Mouse (Mus musculus) cerebellum, adult 18-20 months (tissue): ENCODE data around the gene Nfkb1.

Source experiments
- DNase-seq, 2 experiments: peaks; one replicate each; pipeline ENCODE4 v3.0.0; 2021

Nfkb1 gene

GRCm38 (mm10) chr3:135699523-135700264 lies 8.3 kb upstream of the Nfkb1 start:
- no peak for DNase-seq

DNA sequence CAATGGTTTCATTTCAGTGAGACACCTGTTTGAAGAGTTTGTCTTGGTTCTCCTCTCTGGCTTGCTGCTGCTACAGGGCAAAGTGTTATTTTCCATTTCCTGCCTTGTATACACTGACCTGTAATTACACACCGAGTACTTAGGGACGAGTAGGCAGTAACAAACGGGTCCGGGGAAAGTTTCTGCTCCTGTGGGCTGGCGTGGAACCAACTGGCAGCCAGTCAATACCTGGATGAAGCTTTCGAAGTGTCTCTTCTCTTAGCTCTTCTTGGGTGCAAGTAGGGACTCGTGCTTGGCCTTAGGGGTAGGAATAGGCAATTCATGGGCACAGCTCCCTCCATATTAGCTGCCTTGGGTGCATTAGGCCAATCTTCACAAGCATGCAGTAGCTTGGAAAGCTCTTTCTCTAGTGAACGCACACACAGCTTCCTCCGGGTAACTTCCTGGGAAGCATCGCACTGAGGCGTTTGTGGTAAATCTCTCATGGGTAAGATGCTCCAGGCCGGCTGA lies 7.2 kb upstream of the Nfkb1 start:
- no peak for DNase-seq

DNA sequence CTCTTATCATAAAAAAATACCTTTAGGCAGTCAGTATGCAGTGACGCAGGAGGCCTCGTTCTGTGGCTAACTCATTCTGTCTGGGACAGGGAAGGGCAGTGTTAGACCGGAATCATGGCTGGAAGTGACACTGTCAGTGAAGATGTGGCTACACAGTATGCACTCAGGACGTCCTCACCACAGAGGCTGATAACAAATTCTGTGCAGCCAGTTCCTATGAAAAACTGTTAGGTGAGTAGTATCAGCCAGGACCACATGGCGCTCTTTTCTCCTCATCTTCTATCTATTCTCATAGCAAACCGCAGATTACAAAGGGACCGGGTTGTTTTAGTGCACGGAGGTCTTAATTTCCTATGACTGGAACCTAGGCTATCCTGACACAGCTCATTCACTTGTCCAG lies 4.9 kb upstream of the Nfkb1 start:
- no peak for DNase-seq

DNA sequence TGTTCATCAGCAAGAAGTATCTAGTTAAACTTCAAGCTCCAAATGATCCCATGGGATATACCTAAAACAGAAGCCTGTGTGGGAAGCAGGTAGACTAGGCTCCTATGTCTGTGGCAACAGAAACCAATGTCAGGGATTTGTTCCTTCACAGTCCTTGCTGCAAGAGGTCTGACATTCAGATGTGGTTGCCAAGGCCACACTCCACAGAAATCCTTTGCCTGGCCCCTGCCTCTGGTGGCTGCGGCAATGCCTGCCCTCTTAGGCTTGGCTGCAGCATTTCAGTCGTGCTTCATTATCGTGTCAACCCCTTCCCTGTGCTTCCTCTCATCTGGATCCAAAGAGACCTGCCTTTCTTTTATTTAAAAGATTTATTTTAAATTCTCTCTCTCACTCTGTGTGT lies 1.7 kb upstream of the Nfkb1 start:
- DNase-seq: no peak

- DNase-seq: peak; percentile 49 to 71
Observed at GRCm38 (mm10) chr3:135690568-135691190, 668 bp downstream of the Nfkb1 start.

DNA sequence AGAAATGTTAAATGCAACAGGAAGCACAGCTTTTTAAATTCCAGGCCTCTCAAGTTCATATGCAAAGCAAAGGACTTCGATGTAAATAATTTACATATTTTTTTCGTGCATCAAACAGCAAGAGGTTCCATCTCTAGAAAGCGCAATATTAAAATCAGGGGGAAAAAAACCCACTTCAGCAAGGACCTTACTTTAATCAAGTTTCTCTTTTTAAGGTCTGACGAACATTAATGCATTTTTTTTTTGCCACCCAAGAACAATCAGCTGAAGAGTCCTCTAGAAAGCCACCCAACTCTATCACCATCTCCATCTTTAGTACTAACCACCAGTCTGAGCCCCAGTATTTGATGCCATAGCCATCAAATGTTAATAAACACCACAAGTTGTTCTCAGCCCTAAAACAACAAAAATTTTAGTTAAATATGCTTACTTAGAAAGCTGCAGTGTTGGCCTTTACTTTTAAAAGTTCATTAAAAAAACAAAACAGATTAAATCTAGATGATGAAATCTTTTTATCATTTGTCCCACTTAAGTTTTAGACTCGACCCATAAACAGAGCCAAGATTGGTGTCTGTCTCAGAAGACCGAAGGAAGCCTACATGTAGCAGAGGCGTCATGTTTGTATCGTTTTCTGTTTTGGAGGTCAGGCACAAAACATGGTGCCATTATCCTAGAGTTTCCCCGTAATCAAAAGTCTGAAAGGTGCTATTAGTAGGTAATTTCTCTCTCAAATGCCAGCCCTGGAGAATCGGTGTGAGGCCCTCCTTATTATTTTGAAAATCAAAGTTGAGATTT lies 1.4 kb downstream of the Nfkb1 start:
- no peak for DNase-seq

GRCm38 (mm10) chr3:135688970-135689772 lies 2.2 kb downstream of the Nfkb1 start:
- no peak for DNase-seq

- DNase-seq: no peak
Observed at GRCm38 (mm10) chr3:135687965-135688364, 3.4 kb downstream of the Nfkb1 start.

- no peak for DNase-seq
Observed at GRCm38 (mm10) chr3:135686419-135686818, 4.9 kb downstream of the Nfkb1 start.

DNA sequence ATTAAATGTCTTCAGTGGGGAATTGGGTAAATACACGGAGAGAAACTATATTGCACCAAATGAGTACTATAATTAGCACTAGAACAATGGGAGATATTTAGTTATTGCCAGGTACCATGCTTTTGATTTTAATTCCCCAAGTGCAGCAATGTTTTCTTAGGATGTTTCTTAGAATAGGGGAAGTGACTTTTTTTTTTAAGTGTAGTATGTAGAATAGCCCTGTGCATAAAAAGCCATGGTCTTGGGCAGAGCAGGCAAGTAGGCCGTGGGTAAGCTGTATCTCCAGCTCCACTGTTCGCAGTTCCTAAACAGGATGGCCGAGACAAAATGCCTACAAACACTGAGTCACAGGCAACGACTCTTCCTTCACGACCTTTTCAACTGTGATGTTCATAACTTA lies 8.1 kb downstream of the Nfkb1 start:
- no peak for DNase-seq

GRCm38 (mm10) chr3:135682240-135682639 lies 9.1 kb downstream of the Nfkb1 start:
- no peak for DNase-seq

- no peak for DNase-seq
Observed at GRCm38 (mm10) chr3:135681272-135681783, 10.0 kb downstream of the Nfkb1 start.

DNA sequence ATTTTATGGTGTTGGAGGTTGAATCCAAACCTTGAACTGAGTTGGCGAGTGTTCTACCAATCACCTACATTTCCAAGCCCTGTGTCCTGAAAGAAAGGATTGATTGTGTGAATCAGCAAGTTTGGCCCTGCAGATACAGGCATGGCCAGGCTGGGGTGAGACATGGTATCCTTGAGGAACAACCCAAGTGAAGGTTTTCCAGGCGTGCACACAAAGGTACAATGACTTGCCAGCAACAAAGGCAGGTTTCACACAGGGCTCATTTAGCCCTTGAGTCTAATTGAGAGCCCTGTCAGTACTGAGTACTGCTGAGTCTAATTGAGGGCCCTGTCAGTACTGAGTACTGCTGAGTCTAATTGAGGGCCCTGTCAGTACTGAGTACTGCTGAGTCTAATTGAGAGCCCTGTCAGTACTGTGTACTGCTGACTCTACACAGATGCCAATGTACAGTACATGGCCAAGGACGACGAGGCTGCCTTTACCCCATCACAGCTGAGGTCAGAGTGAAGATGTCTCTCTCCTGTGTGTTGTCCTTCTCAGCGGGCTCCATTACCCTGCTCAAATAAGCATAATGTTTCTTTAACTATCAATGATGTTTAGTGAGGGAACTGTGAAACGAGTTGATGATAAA lies 11.0 kb downstream of the Nfkb1 start:
- DNase-seq: no peak

GRCm38 (mm10) chr3:135677064-135677463 lies 14.3 kb downstream of the Nfkb1 start:
- no peak for DNase-seq

- no peak for DNase-seq
Observed at GRCm38 (mm10) chr3:135676364-135676763, 15.0 kb downstream of the Nfkb1 start.

DNA sequence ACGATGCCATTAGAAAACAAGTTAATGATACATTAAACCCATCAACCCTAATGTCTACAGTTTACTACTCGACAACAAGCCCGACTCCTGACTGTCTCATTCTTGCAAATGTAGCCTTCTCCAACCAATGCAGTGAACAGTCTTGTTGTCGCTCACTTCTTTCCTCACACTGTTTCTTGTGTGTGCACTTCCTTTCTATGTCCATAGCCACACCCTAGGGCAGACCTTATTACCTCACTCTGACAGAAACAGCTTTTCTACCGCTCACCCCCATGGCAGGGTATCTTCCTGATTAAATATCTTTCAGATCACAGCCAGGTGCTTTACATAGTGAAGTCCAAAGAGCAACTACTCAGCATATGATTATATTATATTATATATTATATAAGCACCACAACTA lies 15.9 kb downstream of the Nfkb1 start:
- no peak for DNase-seq

DNA sequence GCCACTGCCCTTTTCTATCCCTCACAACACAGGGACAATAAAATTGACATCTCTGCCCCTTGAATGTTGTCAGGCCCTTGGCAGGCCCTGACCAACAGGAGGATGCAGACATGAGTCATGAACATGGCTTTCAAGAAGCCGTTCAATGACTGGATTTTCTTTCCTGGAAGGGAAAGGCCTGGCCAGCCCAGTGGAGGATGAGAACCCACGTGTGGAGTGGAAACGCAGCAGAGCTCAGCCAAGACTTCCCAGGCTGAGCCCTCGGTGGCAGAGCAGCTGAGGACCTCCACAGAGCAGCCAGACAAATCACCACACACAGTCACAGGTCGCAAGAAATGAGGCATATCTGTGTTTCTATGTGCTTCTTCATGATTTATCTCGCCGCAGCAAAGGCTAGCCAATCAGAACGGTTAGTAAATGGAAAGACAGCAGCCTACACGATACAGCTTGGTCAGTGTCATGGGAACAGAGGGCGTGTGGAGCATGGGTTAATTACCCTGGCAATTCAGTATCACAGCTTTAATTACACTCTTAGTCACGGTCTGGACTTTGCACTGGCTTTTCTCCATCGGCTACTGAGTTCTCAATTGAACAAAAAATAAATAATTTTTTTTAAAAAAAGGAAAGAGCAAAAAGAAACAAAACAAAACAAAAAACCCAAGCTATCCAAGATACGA lies 16.5 kb downstream of the Nfkb1 start:
- DNase-seq: no peak

GRCm38 (mm10) chr3:135673695-135674094 lies 17.7 kb downstream of the Nfkb1 start:
- peak in 1 of 2 experiments; percentile 23 for DNase-seq

GRCm38 (mm10) chr3:135673041-135673440 lies 18.3 kb downstream of the Nfkb1 start:
- no peak for DNase-seq

DNA sequence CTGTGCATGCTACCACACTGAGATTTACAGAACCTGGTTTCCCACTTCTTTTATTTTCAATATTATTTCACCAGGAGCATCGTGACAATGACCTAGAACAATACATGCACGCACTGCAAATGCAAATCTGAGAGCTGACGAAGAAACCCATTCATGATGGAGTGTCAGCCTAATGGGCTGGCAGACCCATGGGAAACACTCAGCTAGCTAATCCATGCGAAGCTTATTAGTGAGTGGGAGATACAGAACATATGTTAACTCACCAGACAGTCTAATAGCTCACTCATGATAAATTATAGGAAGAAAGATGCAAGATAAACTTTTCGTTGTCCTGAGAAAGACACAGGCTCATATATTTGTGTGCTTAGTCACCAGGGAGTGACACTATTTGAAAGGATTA lies 19.2 kb downstream of the Nfkb1 start:
- no peak for DNase-seq

DNA sequence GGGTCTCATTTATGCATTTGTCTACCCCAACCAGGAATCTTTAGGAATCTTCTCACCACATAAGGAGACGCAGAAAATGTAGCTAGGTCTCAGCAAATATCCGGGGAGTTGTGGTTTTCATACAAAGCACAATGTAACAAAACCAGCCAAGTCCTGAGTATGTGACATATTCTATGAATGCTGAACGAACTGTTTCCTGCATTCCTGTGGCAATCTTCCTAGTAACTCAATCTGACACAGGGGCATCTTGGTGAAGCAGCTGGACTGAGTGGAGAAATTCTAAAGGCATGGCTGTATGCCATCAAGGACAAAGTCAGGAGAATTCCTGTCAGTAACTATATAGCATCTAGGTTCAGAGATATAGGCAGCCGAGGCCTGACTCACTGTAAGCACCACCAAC lies 20.5 kb downstream of the Nfkb1 start:
- no peak for DNase-seq
